Mouse (Mus musculus) kidney, postnatal 0 days (tissue): ENCODE measurements around the gene Gm3164. TPM values are rescaled to one million over a fixed set of nuclear protein-coding genes. Genes with fewer than 3 reads are reported as not detected.
"Not testable (repeated sequence)": the region's sequence is repeated elsewhere in the genome, so short reads cannot be mapped to it uniquely, and the experiment has no call there.

Experiments used
- ATAC-seq: fragments of 200-750 bp; cut with Nextera tagmentation; replicated peaks from 2 replicates; pipeline ENCODE4 v1.8.0; 2017; ENCODE audit warnings: low read depth, moderate number of reproducible peaks, moderate TSS enrichment, moderate library complexity; ENCODE audit not compliant: low FRiP score
- DNase-seq: peaks from one replicate; pipeline ENCODE4 v3.0.0-alpha.2; 2016; ENCODE audit warnings: low spot score
- H3K27ac ChIP-seq: fragments of 300-500 bp; sonication (generic); 2 replicates; pipeline ENCODE4 v1.5.1; 2014; ENCODE audit warnings: mild to moderate bottlenecking
- H3K27me3 ChIP-seq: fragments of 300-500 bp; sonication (generic); 2 replicates; pipeline ENCODE4 v1.6.1; 2014; ENCODE audit warnings: low read length, mixed read lengths; ENCODE audit not compliant: insufficient read depth
- H3K36me3 ChIP-seq: fragments of 300-500 bp; sonication (generic); 2 replicates; pipeline ENCODE4 v1.6.1; 2014; ENCODE audit warnings: low read length, mixed read lengths; ENCODE audit not compliant: insufficient read depth
- H3K4me1 ChIP-seq: fragments of 300-500 bp; sonication (generic); replicated peaks from 2 replicates; pipeline ENCODE4 v1.6.1; 2014; ENCODE audit warnings: antibody characterized with exemption, low read length, mixed read lengths; ENCODE audit not compliant: insufficient read depth
- H3K4me2 ChIP-seq: fragments of 300-500 bp; sonication (generic); 2 replicates; pipeline ENCODE4 v1.6.1; 2014; ENCODE audit warnings: mild to moderate bottlenecking, low read length, moderate library complexity, mixed read lengths
- H3K4me3 ChIP-seq: fragments of 300-500 bp; sonication (generic); replicated peaks from 2 replicates; pipeline ENCODE4 v1.5.1; 2014; ENCODE audit warnings: low read depth, low read length
- H3K9ac ChIP-seq: fragments of 300-500 bp; sonication (generic); 2 replicates; pipeline ENCODE4 v1.6.1; 2014; ENCODE audit warnings: low read depth, low read length
- H3K9me3 ChIP-seq: fragments of 300-500 bp; sonication (generic); replicated peaks from 2 replicates; pipeline ENCODE4 v1.6.1; 2016; ENCODE audit warnings: low read length, inconsistent platforms, mixed read lengths
- WGBS: fragments of 180-500 bp; shearing (Covaris S2); extraction: QIAGEN DNeasy Blood & Tissue Kit; methylation state at CpG from one replicate; pipeline ENCODE4 v1.1.7; 2014; 5-methylcytosine and 5-hydroxymethylcytosine counted together
- polyA plus RNA-seq: library from polyadenylated mRNA; unstranded; fragments of >200 nt; fragmentation: Nextera tagmentation; extraction: Ambion mirVana; gene quantifications from 2 replicates; pipeline ENCODE4 v1.2.1, GENCODE M21; 2015

The Gm3164 gene
- 0.05 and 0.17 TPM in 2 replicates for polyA plus RNA-seq

GRCm38 (mm10) chr14:4414965-4415835, at the start of gene Gm3164:
Gene Gm3164 (plus strand): TSS chr14:4415448.
- H3K9ac ChIP-seq, H3K9me3 ChIP-seq, H3K36me3 ChIP-seq, H3K4me3 ChIP-seq, H3K27me3 ChIP-seq, DNase-seq, H3K27ac ChIP-seq, ATAC-seq, H3K4me1 ChIP-seq: not testable (repeated sequence)
- under 1% methylated on average over 28 of the region's 59 CpGs for WGBS
- H3K4me2 ChIP-seq = peak within 1 kb of the TSS; percentile 46

- not testable (repeated sequence) for H3K27ac ChIP-seq, H3K27me3 ChIP-seq, H3K4me1 ChIP-seq, H3K36me3 ChIP-seq, H3K4me3 ChIP-seq, H3K4me2 ChIP-seq, ATAC-seq, H3K9ac ChIP-seq, H3K9me3 ChIP-seq, DNase-seq
- WGBS = 83% methylated on average over 3 of the region's 3 CpGs
Measured at GRCm38 (mm10) chr14:4368991-4369390, 46.3 kb upstream of the Gm3164 start.

- not testable (repeated sequence) for DNase-seq, H3K4me1 ChIP-seq, H3K4me3 ChIP-seq, H3K9me3 ChIP-seq, H3K36me3 ChIP-seq, ATAC-seq, H3K27me3 ChIP-seq, H3K9ac ChIP-seq, H3K4me2 ChIP-seq, H3K27ac ChIP-seq
- 72% methylated on average over 3 of the region's 3 CpGs for WGBS
Measured at GRCm38 (mm10) chr14:4369691-4370090, 45.6 kb upstream of the Gm3164 start.

- DNase-seq, ATAC-seq, H3K9ac ChIP-seq, H3K4me2 ChIP-seq, H3K4me1 ChIP-seq, H3K36me3 ChIP-seq, H3K27ac ChIP-seq, H3K4me3 ChIP-seq, H3K27me3 ChIP-seq, H3K9me3 ChIP-seq: not testable (repeated sequence)
Measured at GRCm38 (mm10) chr14:4377871-4378270, 37.4 kb upstream of the Gm3164 start.

- H3K36me3 ChIP-seq, H3K9me3 ChIP-seq, H3K4me3 ChIP-seq, H3K9ac ChIP-seq, H3K27me3 ChIP-seq, H3K27ac ChIP-seq, ATAC-seq, H3K4me1 ChIP-seq, H3K4me2 ChIP-seq, DNase-seq: not testable (repeated sequence)
Measured at GRCm38 (mm10) chr14:4385606-4386005, 29.6 kb upstream of the Gm3164 start.

GRCm38 (mm10) chr14:4392841-4393530, 22.3 kb upstream of the Gm3164 start:
- H3K4me1 ChIP-seq, H3K9ac ChIP-seq, H3K4me2 ChIP-seq, H3K27me3 ChIP-seq, ATAC-seq, H3K27ac ChIP-seq, H3K36me3 ChIP-seq, DNase-seq, H3K4me3 ChIP-seq, H3K9me3 ChIP-seq: not testable (repeated sequence)
- 80% methylated on average over 2 of the region's 6 CpGs for WGBS

GRCm38 (mm10) chr14:4397226-4397625, 18.0 kb upstream of the Gm3164 start, which contains the start of gene Gm3159:
Gene Gm3159 (plus strand): TSS chr14:4397526.
- ATAC-seq = not testable (repeated sequence)
- whole genome bisulfite sequencing = 92% methylated on average over 1 of the region's 3 CpGs

GRCm38 (mm10) chr14:4398624-4399023, 16.6 kb upstream of the Gm3164 start:
- H3K9me3 ChIP-seq, H3K27me3 ChIP-seq, ATAC-seq, H3K4me2 ChIP-seq, H3K9ac ChIP-seq, H3K36me3 ChIP-seq, H3K27ac ChIP-seq, H3K4me3 ChIP-seq, H3K4me1 ChIP-seq, DNase-seq: not testable (repeated sequence)

More at GRCm38 (mm10) chr14:4397226-4397625, 18.0 kb upstream of the Gm3164 start, which contains the start of gene Gm3159:
- not testable (repeated sequence) for H3K36me3 ChIP-seq, DNase-seq, H3K4me1 ChIP-seq, H3K4me2 ChIP-seq, H3K4me3 ChIP-seq, H3K9me3 ChIP-seq, H3K27me3 ChIP-seq, H3K9ac ChIP-seq, H3K27ac ChIP-seq

GRCm38 (mm10) chr14:4400115-4400789, 15.0 kb upstream of the Gm3164 start:
- H3K9ac ChIP-seq, H3K4me3 ChIP-seq, H3K36me3 ChIP-seq, H3K9me3 ChIP-seq, H3K4me2 ChIP-seq, H3K4me1 ChIP-seq, DNase-seq, H3K27ac ChIP-seq, H3K27me3 ChIP-seq, ATAC-seq: not testable (repeated sequence)
- WGBS = 85% methylated on average over 5 of the region's 5 CpGs
